Mouse (Mus musculus) kidney, embryonic 14.5 days (tissue): Measurements from ENCODE around the gene Eif2ak1. TPM values are rescaled to one million over a fixed set of nuclear protein-coding genes. Genes with fewer than 3 reads are reported as not detected.
"Not testable (repeated sequence)": the region's sequence is repeated elsewhere in the genome, so short reads cannot be mapped to it uniquely, and the experiment has no call there.

Source experiments
- ATAC-seq: fragments of 200-750 bp; cut with Nextera tagmentation; 2 replicates; pipeline ENCODE4 v1.8.0; 2017; ENCODE audit warnings: moderate number of reproducible peaks, mild to moderate bottlenecking, moderate TSS enrichment, moderate library complexity; ENCODE audit not compliant: low FRiP score, low TSS enrichment
- H3K27ac ChIP-seq: fragments of 300-500 bp; sonication (generic); 2 replicates; pipeline ENCODE4 v1.5.1; 2014; ENCODE audit warnings: low read depth, mild to moderate bottlenecking, low read length, moderate library complexity, mixed read lengths
- H3K27me3 ChIP-seq: fragments of 300-500 bp; sonication (generic); 2 replicates; pipeline ENCODE4 v1.6.1; 2014; ENCODE audit warnings: mild to moderate bottlenecking, low read length; ENCODE audit not compliant: control insufficient read depth, insufficient read depth
- H3K36me3 ChIP-seq: fragments of 300-500 bp; sonication (generic); 2 replicates; pipeline ENCODE4 v1.6.1; 2014; ENCODE audit warnings: low read length, mixed read lengths; ENCODE audit not compliant: control insufficient read depth, insufficient read depth
- H3K4me1 ChIP-seq: fragments of 300-500 bp; sonication (generic); 2 replicates; pipeline ENCODE4 v1.6.1; 2014; ENCODE audit warnings: low read length, mixed read lengths; ENCODE audit not compliant: control insufficient read depth, insufficient read depth
- H3K4me2 ChIP-seq: fragments of 300-500 bp; sonication (generic); replicated peaks from 2 replicates; pipeline ENCODE4 v1.6.1; 2014; ENCODE audit warnings: low read depth, mild to moderate bottlenecking, low read length
- H3K4me3 ChIP-seq: fragments of 300-500 bp; sonication (generic); 2 replicates; pipeline ENCODE4 v1.5.1; 2014; ENCODE audit warnings: mild to moderate bottlenecking, low read length
- H3K9ac ChIP-seq: fragments of 300-500 bp; sonication (generic); 2 replicates; pipeline ENCODE4 v1.6.1; 2014; ENCODE audit warnings: low read depth, mild to moderate bottlenecking, low read length, moderate library complexity
- H3K9me3 ChIP-seq: fragments of 300-500 bp; sonication (generic); 2 replicates; pipeline ENCODE4 v1.6.1; 2016; ENCODE audit warnings: low read length; ENCODE audit not compliant: control insufficient read depth
- WGBS: fragments of 180-500 bp; shearing (Covaris S2); extraction: QIAGEN DNeasy Blood & Tissue Kit; methylation state at CpG from one replicate; pipeline ENCODE4 v1.1.7; 2014; 5-methylcytosine and 5-hydroxymethylcytosine counted together
- polyA plus RNA-seq: library from polyadenylated mRNA; unstranded; fragments of >200 nt; fragmentation: Nextera tagmentation; extraction: Ambion mirVana; gene quantifications from 2 replicates; pipeline ENCODE4 v1.2.1, GENCODE M21; 2014

The Eif2ak1 gene
- polyA plus RNA-seq: 31.5 and 49.9 TPM in 2 replicates

- Histone ChIP-seq H3K9me3 (no peaks in the 10 kb centered on the region), H3K27ac (peak within 1 kb of the TSS; percentile 69; the same call in 1 of the 2 replicates), H3K4me1 (peaks cover 9% of the 10 kb centered on the region; the same call in 1 of the 2 replicates), H3K4me2 (peak within 1 kb of the TSS; percentile 69), H3K4me3 (peak within 1 kb of the TSS; percentile 84), H3K9ac (peak within 1 kb of the TSS; percentile 83), H3K36me3 (no peaks in the 10 kb centered on the region), H3K27me3 (no peaks in the 10 kb centered on the region)
- under 1% methylated on average over 36 of the region's 37 CpGs for WGBS
- peak; percentile 99 for ATAC-seq
These were observed at the start of gene Eif2ak1 for GRCm38 (mm10) chr5:143817116-143817930. TSS of gene Eif2ak1 (plus strand) at chr5:143817788.

GRCm38 (mm10) chr5:143781951-143782350 lies 35.6 kb upstream of the Eif2ak1 start:
- Histone ChIP-seq H3K27ac (no peak overlapping the region), H3K4me3 (no peak overlapping the region), H3K27me3 (no peaks in the 10 kb centered on the region), H3K9ac (no peak overlapping the region), H3K4me2 (no peak overlapping the region), H3K36me3 (no peaks in the 10 kb centered on the region), H3K9me3 (no peaks in the 10 kb centered on the region), H3K4me1 (no peaks in the 10 kb centered on the region)
- 79% methylated on average over 7 of the region's 8 CpGs for WGBS
- ATAC-seq: no peak

GRCm38 (mm10) chr5:143785391-143785790 lies 32.2 kb upstream of the Eif2ak1 start:
- no peak overlapping the region for H3K4me3 ChIP-seq
- no peaks in the 10 kb centered on the region for H3K4me1 ChIP-seq
- H3K9me3 ChIP-seq: no peaks in the 10 kb centered on the region
- H3K9ac ChIP-seq: no peak overlapping the region
- no peaks in the 10 kb centered on the region for H3K27me3 ChIP-seq
- no peak for ATAC-seq
- H3K4me2 ChIP-seq: no peak overlapping the region
- WGBS: 85% methylated on average over 6 of the region's 6 CpGs
- H3K27ac ChIP-seq: no peak overlapping the region
- H3K36me3 ChIP-seq: no peaks in the 10 kb centered on the region

GRCm38 (mm10) chr5:143801216-143801615 lies 16.4 kb upstream of the Eif2ak1 start:
- not testable (repeated sequence) for H3K4me3 ChIP-seq, H3K4me1 ChIP-seq, H3K27ac ChIP-seq, H3K4me2 ChIP-seq, H3K9ac ChIP-seq, H3K36me3 ChIP-seq, ATAC-seq, H3K27me3 ChIP-seq, H3K9me3 ChIP-seq
- WGBS: 82% methylated on average over 6 of the region's 6 CpGs

- no peak overlapping the region for H3K27ac ChIP-seq
- H3K9me3 ChIP-seq: no peaks in the 10 kb centered on the region
- no peak for ATAC-seq
- H3K27me3 ChIP-seq: no peaks in the 10 kb centered on the region
- H3K4me1 ChIP-seq: no peaks in the 10 kb centered on the region
- no peaks in the 10 kb centered on the region for H3K36me3 ChIP-seq
- no peak overlapping the region for H3K4me3 ChIP-seq
- H3K4me2 ChIP-seq: no peak overlapping the region
- WGBS: 89% methylated on average over 17 of the region's 18 CpGs
- no peak overlapping the region for H3K9ac ChIP-seq
These were observed 13.4 kb upstream of the Eif2ak1 start for GRCm38 (mm10) chr5:143804056-143804765.

GRCm38 (mm10) chr5:143807268-143807667 lies 10.3 kb upstream of the Eif2ak1 start:
- Histone ChIP-seq H3K27me3 (no peaks in the 10 kb centered on the region), H3K4me3 (no peak overlapping the region), H3K4me1 (no peaks in the 10 kb centered on the region), H3K4me2 (no peak overlapping the region), H3K36me3 (no peaks in the 10 kb centered on the region), H3K27ac (no peak overlapping the region), H3K9me3 (no peaks in the 10 kb centered on the region), H3K9ac (no peak overlapping the region)
- WGBS: 66% methylated on average over 3 of the region's 3 CpGs
- ATAC-seq: no peak

GRCm38 (mm10) chr5:143809421-143810090 lies 8.0 kb upstream of the Eif2ak1 start:
- Histone ChIP-seq H3K4me2 (no peak overlapping the region), H3K4me1 (no peaks in the 10 kb centered on the region), H3K27ac (no peak overlapping the region), H3K27me3 (no peaks in the 10 kb centered on the region), H3K4me3 (no peak overlapping the region), H3K9ac (no peak overlapping the region), H3K9me3 (no peaks in the 10 kb centered on the region), H3K36me3 (no peaks in the 10 kb centered on the region)
- 85% methylated on average over 3 of the region's 3 CpGs for WGBS
- ATAC-seq: no peak

GRCm38 (mm10) chr5:143811653-143812052 lies 5.9 kb upstream of the Eif2ak1 start:
- H3K27me3 ChIP-seq: no peaks in the 10 kb centered on the region
- H3K4me2 ChIP-seq: no peak overlapping the region
- no peaks in the 10 kb centered on the region for H3K9me3 ChIP-seq
- ATAC-seq: no peak
- H3K4me3 ChIP-seq: no peak overlapping the region
- no peak overlapping the region for H3K27ac ChIP-seq
- WGBS: 89% methylated on average over 5 of the region's 5 CpGs
- H3K4me1 ChIP-seq: no peaks in the 10 kb centered on the region
- H3K36me3 ChIP-seq: no peaks in the 10 kb centered on the region
- no peak overlapping the region for H3K9ac ChIP-seq
